Mouse (Mus musculus) ovary, postnatal 10 days (tissue): ENCODE measurements around the gene Glp2r.

Source experiments
- DNase-seq: peaks from one replicate; pipeline ENCODE4 v3.0.0; 2022; ENCODE audit warnings: low spot score

Gene Glp2r

GRCm38 (mm10) chr11:67661465-67661864, 109.5 kb downstream of the Glp2r start:
- DNase-seq = no peak

GRCm38 (mm10) chr11:67657685-67658382, 113.1 kb downstream of the Glp2r start:
- no peak for DNase-seq

- no peak for DNase-seq
Measured at GRCm38 (mm10) chr11:67656811-67657210, 114.1 kb downstream of the Glp2r start.

GRCm38 (mm10) chr11:67656366-67656765, 114.6 kb downstream of the Glp2r start:
- DNase-seq = no peak

GRCm38 (mm10) chr11:67655236-67655959, 115.6 kb downstream of the Glp2r start:
- no peak for DNase-seq

GRCm38 (mm10) chr11:67654514-67654913, 116.4 kb downstream of the Glp2r start:
- DNase-seq = no peak

GRCm38 (mm10) chr11:67653521-67654090, 117.3 kb downstream of the Glp2r start:
- DNase-seq = no peak

GRCm38 (mm10) chr11:67652893-67653255, 118.1 kb downstream of the Glp2r start:
- DNase-seq = no peak

GRCm38 (mm10) chr11:67652194-67652892, 118.6 kb downstream of the Glp2r start:
- no peak for DNase-seq

GRCm38 (mm10) chr11:67651731-67652130, 119.2 kb downstream of the Glp2r start:
- DNase-seq = no peak

GRCm38 (mm10) chr11:67649971-67650707, 120.8 kb downstream of the Glp2r start:
- DNase-seq = no peak

- no peak for DNase-seq
Measured at GRCm38 (mm10) chr11:67648651-67649407, 122.1 kb downstream of the Glp2r start.

GRCm38 (mm10) chr11:67647745-67648144, 123.2 kb downstream of the Glp2r start:
- DNase-seq = peak; percentile 51

- DNase-seq = no peak
Measured at GRCm38 (mm10) chr11:67644632-67645149, 126.3 kb downstream of the Glp2r start.

GRCm38 (mm10) chr11:67643465-67643864, 127.5 kb downstream of the Glp2r start:
- no peak for DNase-seq

- DNase-seq = no peak
Measured at GRCm38 (mm10) chr11:67642835-67643234, 128.1 kb downstream of the Glp2r start.

- no peak for DNase-seq
Measured at GRCm38 (mm10) chr11:67642421-67642820, 128.5 kb downstream of the Glp2r start.

- DNase-seq = no peak
Measured at GRCm38 (mm10) chr11:67640299-67640698, 130.7 kb downstream of the Glp2r start.

- no peak for DNase-seq
Measured at GRCm38 (mm10) chr11:67638401-67638800, 132.6 kb downstream of the Glp2r start.

GRCm38 (mm10) chr11:67636905-67637586, 133.9 kb downstream of the Glp2r start:
- DNase-seq = no peak
